8 mouse cellular contexts compared by ENCODE assay signal in the genomic region with DNA sequence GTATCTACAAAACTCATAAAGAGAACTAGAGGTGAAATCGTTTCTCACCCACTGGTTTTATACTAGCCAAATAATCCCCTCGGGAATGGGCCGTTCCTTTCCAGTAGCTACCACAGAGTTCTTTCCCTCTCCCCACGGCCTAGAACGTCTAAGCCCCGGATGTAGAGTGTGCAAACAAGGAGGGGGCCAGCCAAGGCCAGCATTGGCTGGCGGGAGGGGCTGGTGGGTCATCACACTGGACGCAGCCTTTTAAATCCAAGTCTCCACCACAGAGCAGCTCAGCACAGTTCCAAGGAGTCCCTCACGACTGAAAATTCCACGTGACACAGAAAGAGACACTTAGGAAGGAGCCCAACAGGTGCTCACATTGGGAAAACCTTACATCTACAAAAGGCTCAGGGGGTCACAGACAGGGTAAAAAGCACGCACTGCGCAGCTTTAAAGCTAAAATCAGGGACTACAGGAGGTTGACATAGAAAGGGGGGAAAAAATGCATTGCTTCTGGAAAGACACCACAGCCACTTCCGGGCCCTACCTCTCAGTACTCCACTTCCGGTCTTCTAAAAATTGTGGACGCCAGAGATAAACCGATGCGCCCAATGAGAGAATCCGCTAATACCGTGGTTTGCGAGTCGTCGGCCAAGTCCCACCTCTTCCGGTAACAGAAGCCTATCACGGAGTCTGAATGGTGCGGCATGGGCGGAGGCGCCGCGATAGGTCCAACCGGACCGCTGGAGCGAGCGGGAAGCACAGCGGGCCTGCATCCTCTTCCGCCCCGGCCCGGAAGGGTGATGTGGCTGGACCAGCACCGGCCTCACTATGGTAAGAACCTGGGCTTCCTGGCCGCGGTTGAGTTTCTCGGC. TPM values are rescaled to one million over a fixed set of nuclear protein-coding genes. Genes with fewer than 3 reads are reported as not detected.
DNase-seq lines count a peak whose midpoint lies in the region; ATAC-seq lines count a peak whose summit lies in the region.

A gene (plus strand): TSS at position 162 of the 863 bp plus-strand sequence.
A gene (minus strand): TSS at position 647 of the 863 bp plus-strand sequence.

- peak within 1 kb of the TSS; percentile 92 for H3K9ac ChIP-seq in hindbrain, embryonic 14.5 days

- peaks cover 14% of the 10 kb centered on the region for H3K4me1 ChIP-seq in hindbrain, embryonic 14.5 days (replicated peaks; ENCODE audit: control insufficient read depth, insufficient read depth, low read length)

- peak; percentile 100 for ATAC-seq in hindbrain, embryonic 14.5 days (ENCODE audit: low FRiP score)

- H3K27ac ChIP-seq in hindbrain, embryonic 14.5 days = peak within 1 kb of the TSS; percentile 89

- H3K27me3 ChIP-seq in hindbrain, embryonic 14.5 days (ENCODE audit: control insufficient read depth, insufficient read depth, low read length) = no peaks in the 10 kb centered on the region

- WGBS in hindbrain, embryonic 14.5 days = 3% methylated on average over 41 of the region's 41 CpGs

- H3K36me3 ChIP-seq in hindbrain, embryonic 14.5 days (replicated peaks; ENCODE audit: control insufficient read depth, insufficient read depth) = no peaks in the 10 kb centered on the region

- peak within 1 kb of the TSS; percentile 90 for H3K4me2 ChIP-seq in hindbrain, embryonic 14.5 days (replicated peaks)

- peak within 1 kb of the TSS; percentile 96 for H3K4me3 ChIP-seq in hindbrain, embryonic 14.5 days (replicated peaks; ENCODE audit: low read length)

- no peaks in the 10 kb centered on the region for H3K9me3 ChIP-seq in hindbrain, embryonic 14.5 days (ENCODE audit: control insufficient read depth, low read length)

- peak; percentile 99 for DNase-seq in R1 (ENCODE audit: low read depth, low spot score)
- peak; percentile 97 to 98 for DNase-seq in cerebellum, postnatal 25 days
- DNase-seq in frontal cortex, postnatal 25 days (ENCODE audit: low spot score in 2 of 2) = peak; percentile 93 to 96
- DNase-seq in hindbrain, embryonic 14.5 days (ENCODE audit: low spot score) = peak; percentile 98
- DNase-seq in layer of hippocampus, postnatal 36 days = peak; percentile 97
- DNase-seq in lung, postnatal 36 days = peak; percentile 99
- peak; percentile 99 for DNase-seq in retina, postnatal 1 day
- DNase-seq in urinary bladder, adult 18-20 months (ENCODE audit: low spot score in 2 of 2) = peak; percentile 87 to 96

RNA-seq across cellular contexts. Expression of the first gene that starts in this region (rescaled TPM):
- 53.2 and 56.3 TPM in 2 replicates for polyA plus RNA-seq in hindbrain, embryonic 14.5 days (2014; fragmentation: Nextera tagmentation; extraction: Ambion mirVana)
- 10 to 100 TPM; 23.4 to 24.9 TPM for total RNA-seq in layer of hippocampus, postnatal 36 days (2021)

RNA-seq across cellular contexts. Expression of the second gene that starts in this region (rescaled TPM):
- polyA plus RNA-seq in hindbrain, embryonic 14.5 days (2014; fragmentation: Nextera tagmentation; extraction: Ambion mirVana) = 15.1 and 15.7 TPM in 2 replicates
- 10 to 100 TPM; 12.7 to 15.8 TPM for total RNA-seq in layer of hippocampus, postnatal 36 days (2021)

Comparison
In these comparisons a context has a peak if more than half of its experiments do, and no peak if none do; other contexts are left out.
1. Peak in every context shown above with its lines: DNase-seq, ATAC-seq, H3K4me3 ChIP-seq and H3K27ac ChIP-seq.